Mouse (Mus musculus): ENCODE measurements around the gene Stk39. TPM values are rescaled to one million over a fixed set of nuclear protein-coding genes. Genes with fewer than 3 reads are reported as not detected.

Stk39 gene
- polyA plus RNA-seq, 2 experiments = 0.93 to 1.7 TPM

DNA sequence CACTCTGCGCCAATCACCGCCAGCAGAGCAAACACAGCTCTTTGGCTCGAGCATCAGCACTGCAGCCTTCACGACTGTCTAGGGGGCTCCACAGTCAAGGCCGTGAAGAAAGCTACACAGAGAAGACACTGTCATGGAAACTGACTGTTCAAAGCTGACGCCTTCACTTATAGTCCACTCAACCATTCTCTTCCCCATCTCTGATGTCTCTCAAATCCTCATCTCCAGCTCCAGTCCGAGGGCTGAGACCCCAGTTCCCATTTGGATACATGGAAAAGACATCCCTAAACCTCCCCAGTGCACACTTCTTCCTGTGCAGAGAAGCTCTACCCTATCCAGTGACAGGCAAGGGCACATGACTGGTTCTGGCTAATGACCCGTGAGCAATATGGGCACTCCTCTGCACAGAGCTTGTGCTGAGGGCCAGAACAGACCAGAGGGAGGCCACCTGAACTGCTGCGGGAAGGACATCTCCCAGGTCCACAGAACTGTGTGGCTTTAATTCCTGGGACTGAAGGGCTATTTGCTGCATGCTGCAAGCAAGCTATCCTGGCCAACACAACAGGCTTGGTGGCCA, 38.2 kb downstream of the Stk39 start:
- no peaks in the 10 kb centered on the region for H3K36me3 ChIP-seq (replicated peaks; ENCODE audit: control insufficient read depth, insufficient read depth, low read depth)
- WGBS (ENCODE audit: insufficient replicate concordance) = 57% methylated on average over 9 of the region's 9 CpGs
- DNase-seq (ENCODE audit: low read depth in 3 of 3, low spot score in 3 of 3) (no peak), ATAC-seq (ENCODE audit: insufficient read depth) (no peak)
- no peaks in the 10 kb centered on the region for H3K9me3 ChIP-seq (ENCODE audit: control insufficient read depth, low read length)
- H3K4me3 ChIP-seq (ENCODE audit: insufficient read depth in 1 of 2, low read depth in 2 of 2, low read length in 2 of 2) = no peak overlapping the region
- H3K9ac ChIP-seq (replicated peaks) = no peak overlapping the region
- peaks cover 4% of the 10 kb centered on the region; the same call in 1 of the 2 replicates for H3K27me3 ChIP-seq (ENCODE audit: control insufficient read depth, insufficient read depth, low read length)
- no peak overlapping the region for H3K27ac ChIP-seq
- no peak for TF ChIP-seq EP300 (IDR thresholded peaks at IDR 0.05; ENCODE audit: low read depth)
- TF ChIP-seq CTCF (IDR thresholded peaks at IDR 0.05; ENCODE audit: low read depth) = no peak
- H3K4me1 ChIP-seq (replicated peaks; ENCODE audit: control insufficient read depth in 2 of 2, insufficient read depth in 2 of 2, low read length in 1 of 2) = peaks cover 0 to 8% of the 10 kb centered on the region in 2 experiments; a peak in 2 of 4 replicates
- H3K4me2 ChIP-seq (ENCODE audit: low read depth) = no peak overlapping the region

DNA sequence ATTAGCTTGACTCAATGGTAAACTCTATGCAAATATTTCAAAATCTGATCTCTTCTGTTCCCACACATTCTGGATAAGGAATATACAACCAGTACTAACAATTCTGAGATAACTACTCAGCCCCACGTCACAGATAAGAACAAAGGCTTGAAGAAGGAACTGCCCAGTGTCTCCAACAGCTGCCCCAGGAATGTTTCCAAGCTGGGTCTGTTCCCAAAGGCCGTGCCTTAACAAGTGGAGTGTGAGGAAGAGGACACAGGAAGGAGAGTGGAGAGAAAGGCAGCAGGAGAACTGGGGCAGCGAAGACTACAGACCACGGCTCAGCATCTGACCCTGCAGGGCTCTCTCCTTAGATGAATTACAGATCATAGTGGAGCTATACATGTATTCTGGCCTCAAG, 39.2 kb downstream of the Stk39 start:
- ATAC-seq (ENCODE audit: insufficient read depth) = no peak
- no peak for DNase-seq (ENCODE audit: low read depth in 3 of 3, low spot score in 3 of 3)
- WGBS (ENCODE audit: insufficient replicate concordance) = 60% methylated on average over 4 of the region's 4 CpGs
- H3K4me2 ChIP-seq (ENCODE audit: low read depth) = no peak overlapping the region
- no peak overlapping the region for H3K9ac ChIP-seq (replicated peaks)
- TF ChIP-seq CTCF (IDR thresholded peaks at IDR 0.05; ENCODE audit: low read depth) = no peak
- no peak for TF ChIP-seq EP300 (IDR thresholded peaks at IDR 0.05; ENCODE audit: low read depth)
- no peaks in the 10 kb centered on the region for H3K36me3 ChIP-seq (replicated peaks; ENCODE audit: control insufficient read depth, insufficient read depth, low read depth)
- H3K9me3 ChIP-seq (ENCODE audit: control insufficient read depth, low read length) = no peaks in the 10 kb centered on the region
- no peak overlapping the region for H3K27ac ChIP-seq
- H3K4me3 ChIP-seq (ENCODE audit: insufficient read depth in 1 of 2, low read depth in 2 of 2, low read length in 2 of 2) = no peak overlapping the region
- peaks cover 4% of the 10 kb centered on the region; the same call in 1 of the 2 replicates for H3K27me3 ChIP-seq (ENCODE audit: control insufficient read depth, insufficient read depth, low read length)
- H3K4me1 ChIP-seq (replicated peaks; ENCODE audit: control insufficient read depth in 2 of 2, insufficient read depth in 2 of 2, low read length in 1 of 2) = peaks cover 0 to 8% of the 10 kb centered on the region in 2 experiments; a peak in 2 of 4 replicates

DNA sequence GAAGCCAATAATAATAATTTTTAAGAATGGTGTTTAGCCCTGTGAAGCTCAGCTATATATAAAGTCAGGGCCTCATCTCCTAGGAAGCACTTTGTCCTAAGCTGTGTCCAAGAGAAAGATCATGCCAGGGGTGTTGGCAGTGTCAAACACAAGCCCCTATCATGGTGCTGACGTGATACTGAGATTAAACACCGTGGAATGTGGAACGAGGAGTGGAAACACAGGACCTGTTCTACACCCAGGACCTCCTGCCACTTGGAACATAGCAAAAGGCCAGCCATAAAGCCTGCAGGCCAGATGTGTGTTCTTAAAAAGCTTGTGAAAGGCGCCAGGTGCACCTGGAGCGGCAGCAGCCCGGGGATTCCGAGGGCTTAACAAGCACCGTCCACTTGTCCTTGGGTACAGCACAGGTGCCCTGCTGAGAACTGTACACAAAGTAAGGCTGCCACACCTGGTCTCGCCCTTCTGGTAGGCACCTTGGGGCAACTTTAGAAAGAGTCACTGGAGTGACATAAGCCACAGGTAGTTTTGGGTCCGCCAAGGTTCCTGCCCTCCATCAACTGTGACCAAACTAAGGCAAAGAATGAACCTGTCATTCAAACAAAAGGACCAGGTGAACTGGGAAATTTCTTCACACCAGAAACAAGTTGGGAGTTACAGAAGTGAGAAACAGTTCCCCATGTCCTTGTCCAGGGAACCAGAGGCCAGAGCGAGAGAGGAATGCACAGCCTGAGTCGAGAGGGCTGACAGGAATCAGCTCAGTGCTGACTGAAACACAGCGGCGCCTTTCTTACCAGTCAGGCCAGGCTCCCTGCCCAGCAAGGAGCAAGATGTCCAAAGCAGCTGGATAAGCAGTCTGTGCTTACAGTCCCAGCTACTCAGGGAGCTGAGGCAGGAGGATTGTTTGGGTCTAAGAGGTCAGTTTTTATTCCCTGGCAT, 40.8 kb downstream of the Stk39 start:
- Histone ChIP-seq H3K9me3 (ENCODE audit: control insufficient read depth, low read length) (no peaks in the 10 kb centered on the region), H3K4me2 (ENCODE audit: low read depth) (no peak overlapping the region), H3K27me3 (ENCODE audit: control insufficient read depth, insufficient read depth, low read length) (peaks cover 4% of the 10 kb centered on the region; the same call in 1 of the 2 replicates), H3K27ac (no peak overlapping the region), H3K4me3 (ENCODE audit: insufficient read depth in 1 of 2, low read depth in 2 of 2, low read length in 2 of 2) (no peak overlapping the region), H3K9ac (replicated peaks) (no peak overlapping the region), H3K4me1 (replicated peaks; ENCODE audit: control insufficient read depth in 2 of 2, insufficient read depth in 2 of 2, low read length in 1 of 2) (peaks cover 2 to 9% of the 10 kb centered on the region in 2 experiments; a peak in 2 of 4 replicates), H3K36me3 (replicated peaks; ENCODE audit: control insufficient read depth, insufficient read depth, low read depth) (no peaks in the 10 kb centered on the region)
- no peak for DNase-seq (ENCODE audit: low read depth in 3 of 3, low spot score in 3 of 3)
- ATAC-seq (ENCODE audit: insufficient read depth) = no peak
- 67% methylated on average over 14 of the region's 14 CpGs for WGBS (ENCODE audit: insufficient replicate concordance)
- TF ChIP-seq EP300 (IDR thresholded peaks at IDR 0.05; ENCODE audit: low read depth) (no peak), CTCF (IDR thresholded peaks at IDR 0.05; ENCODE audit: low read depth) (no peak)

DNA sequence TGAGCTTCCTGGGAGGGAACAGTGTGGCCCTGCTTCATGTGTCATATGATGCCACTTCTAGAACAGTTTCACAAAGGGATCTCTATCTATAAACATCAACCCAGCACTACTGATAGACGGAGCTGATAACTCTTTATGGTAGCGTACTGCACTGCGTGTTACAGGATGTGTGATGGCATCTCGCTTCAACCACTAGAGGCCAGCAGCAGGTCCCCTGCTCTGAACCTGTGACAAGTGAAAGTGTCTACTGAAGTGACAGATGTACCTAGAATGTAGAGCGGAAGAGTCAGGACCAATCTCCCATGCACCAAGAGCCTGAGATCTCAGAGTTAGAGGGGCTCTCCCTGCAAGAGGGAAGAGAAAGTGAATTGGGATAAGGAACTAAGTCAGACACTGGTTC, 41.6 kb downstream of the Stk39 start:
- no peak for ATAC-seq (ENCODE audit: insufficient read depth)
- H3K36me3 ChIP-seq (replicated peaks; ENCODE audit: control insufficient read depth, insufficient read depth, low read depth) = no peaks in the 10 kb centered on the region
- H3K27ac ChIP-seq = no peak overlapping the region
- 48% methylated on average over 5 of the region's 5 CpGs for WGBS (ENCODE audit: insufficient replicate concordance)
- DNase-seq (ENCODE audit: low read depth in 3 of 3, low spot score in 3 of 3) = no peak
- H3K4me3 ChIP-seq (ENCODE audit: insufficient read depth in 1 of 2, low read depth in 2 of 2, low read length in 2 of 2) = no peak overlapping the region
- no peak overlapping the region for H3K9ac ChIP-seq (replicated peaks)
- peaks cover 2 to 17% of the 10 kb centered on the region in 2 experiments; a peak in 3 of 4 replicates for H3K4me1 ChIP-seq (replicated peaks; ENCODE audit: control insufficient read depth in 2 of 2, insufficient read depth in 2 of 2, low read length in 1 of 2)
- H3K9me3 ChIP-seq (ENCODE audit: control insufficient read depth, low read length) = no peaks in the 10 kb centered on the region
- TF ChIP-seq CTCF (IDR thresholded peaks at IDR 0.05; ENCODE audit: low read depth) = peak; percentile 51
- TF ChIP-seq EP300 (IDR thresholded peaks at IDR 0.05; ENCODE audit: low read depth) = no peak
- H3K4me2 ChIP-seq (ENCODE audit: low read depth) = no peak overlapping the region
- peaks cover under 1% of the 10 kb centered on the region; the same call in 1 of the 2 replicates for H3K27me3 ChIP-seq (ENCODE audit: control insufficient read depth, insufficient read depth, low read length)

DNA sequence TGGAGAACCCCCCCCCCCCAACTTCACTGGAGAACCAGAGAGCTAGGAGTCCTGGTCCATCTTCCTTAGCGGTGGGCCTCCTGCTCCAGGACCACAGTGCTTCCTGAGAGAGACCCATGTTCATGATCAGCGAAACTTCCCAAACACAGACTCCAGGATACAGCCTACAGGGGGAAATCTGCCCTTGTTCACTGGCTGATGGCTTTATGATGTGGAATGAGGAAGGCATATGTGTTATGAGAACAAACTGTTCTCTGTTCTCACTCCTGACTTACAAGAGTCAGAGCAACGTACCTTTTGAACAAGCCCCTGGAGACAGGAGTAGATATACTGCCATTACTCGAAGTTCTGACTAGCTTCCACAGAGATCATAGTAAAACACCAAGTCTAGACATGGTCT, 42.6 kb downstream of the Stk39 start:
- H3K9ac ChIP-seq (replicated peaks) = no peak overlapping the region

More for the DNA sequence above, 42.6 kb downstream of the Stk39 start:
- H3K4me1 ChIP-seq (replicated peaks; ENCODE audit: control insufficient read depth in 2 of 2, insufficient read depth in 2 of 2, low read length in 1 of 2) = peaks cover 2 to 22% of the 10 kb centered on the region in 2 experiments
- H3K4me3 ChIP-seq (ENCODE audit: insufficient read depth in 1 of 2, low read depth in 2 of 2, low read length in 2 of 2) = no peak overlapping the region
- no peak overlapping the region for H3K27ac ChIP-seq
- H3K27me3 ChIP-seq (ENCODE audit: control insufficient read depth, insufficient read depth, low read length) = no peaks in the 10 kb centered on the region
- 61% methylated on average over 4 of the region's 4 CpGs for WGBS (ENCODE audit: insufficient replicate concordance)
- ATAC-seq (ENCODE audit: insufficient read depth) = no peak
- no peak overlapping the region for H3K4me2 ChIP-seq (ENCODE audit: low read depth)
- no peak for TF ChIP-seq CTCF (IDR thresholded peaks at IDR 0.05; ENCODE audit: low read depth)
- no peak for TF ChIP-seq EP300 (IDR thresholded peaks at IDR 0.05; ENCODE audit: low read depth)
- no peak for DNase-seq (ENCODE audit: low read depth in 3 of 3, low spot score in 3 of 3)
- H3K36me3 ChIP-seq (replicated peaks; ENCODE audit: control insufficient read depth, insufficient read depth, low read depth) = no peaks in the 10 kb centered on the region
- no peaks in the 10 kb centered on the region for H3K9me3 ChIP-seq (ENCODE audit: control insufficient read depth, low read length)

All from liver, embryonic 14.5 days (tissue).